Mouse (Mus musculus): Measurements from ENCODE around the gene Polrmt.

Polrmt gene

DNA sequence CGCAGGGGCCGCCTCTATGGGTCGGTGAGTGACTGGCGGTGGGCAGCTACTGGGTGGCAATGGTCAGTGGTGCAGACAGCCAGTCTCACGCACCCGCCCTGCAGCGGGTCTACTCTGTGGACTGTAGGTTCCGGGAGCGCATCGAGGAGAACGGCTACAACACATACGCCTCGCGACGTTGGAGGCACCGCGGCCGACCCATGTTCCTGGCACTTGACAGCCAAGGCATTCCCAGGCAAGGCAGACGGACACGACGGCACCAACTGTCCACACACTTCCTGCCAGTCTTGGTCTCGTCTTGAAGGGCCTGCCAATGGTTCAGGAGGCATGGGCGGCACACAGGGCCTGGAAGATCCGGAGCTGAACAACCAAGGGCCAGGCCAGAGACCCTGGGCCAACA, 10.3 kb upstream of the Polrmt start:
- Histone ChIP-seq H3K4me1 (replicated peaks; ENCODE audit: low read depth, low read length) (peaks cover 51% of the 10 kb centered on the region), H3K27me3 (ENCODE audit: insufficient read depth, low read length) (peaks cover 13% of the 10 kb centered on the region; the same call in 1 of the 2 replicates)
- TF ChIP-seq CTCF (conservative IDR thresholded peaks at IDR 0.05; ENCODE audit: low read length) (no peak), POU5F1 (IDR thresholded peaks at IDR 0.05; ENCODE audit: borderline replicate concordance, low read length) (no peak), NANOG (IDR thresholded peaks at IDR 0.05; ENCODE audit: borderline replicate concordance, low read length) (no peak)

GRCm38 (mm10) chr10:79755854-79756253, 9.5 kb upstream of the Polrmt start:
- TF ChIP-seq CTCF (conservative IDR thresholded peaks at IDR 0.05; ENCODE audit: low read length) (no peak), POU5F1 (IDR thresholded peaks at IDR 0.05; ENCODE audit: borderline replicate concordance, low read length) (no peak), NANOG (IDR thresholded peaks at IDR 0.05; ENCODE audit: borderline replicate concordance, low read length) (no peak; the same call in 1 of the 2 replicates)
- Histone ChIP-seq H3K36me3 (ENCODE audit: insufficient read depth, low read length) (peaks cover 40% of the 10 kb centered on the region), H3K4me3 (replicated peaks; ENCODE audit: low read length) (peak overlapping the region; percentile 77), H3K4me1 (replicated peaks; ENCODE audit: low read depth, low read length) (peaks cover 51% of the 10 kb centered on the region), H3K9me3 (ENCODE audit: low read length) (no peaks in the 10 kb centered on the region), H3K27me3 (ENCODE audit: insufficient read depth, low read length) (peaks cover 13% of the 10 kb centered on the region; the same call in 1 of the 2 replicates)

More for the DNA sequence above, 10.3 kb upstream of the Polrmt start:
- no peaks in the 10 kb centered on the region for H3K9me3 ChIP-seq (ENCODE audit: low read length)
- H3K36me3 ChIP-seq (ENCODE audit: insufficient read depth, low read length) = peaks cover 48% of the 10 kb centered on the region
- H3K4me3 ChIP-seq (replicated peaks; ENCODE audit: low read length) = peak overlapping the region; percentile 70

DNA sequence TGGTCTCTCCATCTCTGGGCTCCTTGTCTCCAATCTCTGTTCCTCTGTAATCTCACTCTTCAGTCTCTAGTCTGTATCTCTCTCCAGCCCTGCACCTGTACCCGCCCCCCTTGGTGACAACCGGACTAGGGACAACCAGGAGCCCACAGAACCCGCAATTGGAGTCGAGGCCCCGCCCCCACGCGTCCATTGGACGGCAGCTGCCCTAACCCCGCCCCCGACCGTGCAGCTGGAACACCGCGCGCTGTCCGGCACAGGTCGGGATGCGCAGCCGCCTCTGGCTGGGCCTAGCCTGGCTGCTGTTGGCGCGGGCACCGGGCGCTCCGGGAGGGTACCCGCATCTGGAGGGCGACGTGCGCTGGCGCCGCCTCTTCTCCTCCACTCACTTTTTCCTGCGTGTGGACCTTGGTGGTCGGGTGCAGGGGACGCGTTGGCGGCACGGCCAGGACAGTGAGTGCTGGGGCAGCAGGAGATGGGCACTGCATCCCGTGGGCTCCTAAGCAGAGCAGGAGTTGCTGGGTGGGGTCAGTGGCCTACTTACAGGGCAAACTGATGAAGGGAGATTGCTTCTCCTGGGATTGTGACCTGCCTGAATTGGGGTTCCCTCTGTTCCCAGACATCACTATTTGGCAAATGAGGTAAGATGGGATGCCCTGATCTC, 8.6 kb upstream of the Polrmt start, which contains the start of gene Fgf22:
Gene Fgf22 (plus strand): TSS at position 221 of the 661 bp plus-strand sequence.
- peaks cover 13% of the 10 kb centered on the region; the same call in 1 of the 2 replicates for H3K27me3 ChIP-seq (ENCODE audit: insufficient read depth, low read length)
- TF ChIP-seq POU5F1 (IDR thresholded peaks at IDR 0.05; ENCODE audit: borderline replicate concordance, low read length) (no peak), CTCF (conservative IDR thresholded peaks at IDR 0.05; ENCODE audit: low read length) (no peak), NANOG (IDR thresholded peaks at IDR 0.05; ENCODE audit: borderline replicate concordance, low read length) (no peak)
- no peaks in the 10 kb centered on the region for H3K9me3 ChIP-seq (ENCODE audit: low read length)
- peak within 1 kb of the TSS; percentile 77 for H3K4me3 ChIP-seq (replicated peaks; ENCODE audit: low read length)
- H3K36me3 ChIP-seq (ENCODE audit: insufficient read depth, low read length) = peaks cover 31% of the 10 kb centered on the region
- H3K4me1 ChIP-seq (replicated peaks; ENCODE audit: low read depth, low read length) = peaks cover 47% of the 10 kb centered on the region

- no peaks in the 10 kb centered on the region for H3K27me3 ChIP-seq (ENCODE audit: insufficient read depth, low read length)
- H3K4me1 ChIP-seq (replicated peaks; ENCODE audit: low read depth, low read length) = peaks cover 48% of the 10 kb centered on the region
- no peaks in the 10 kb centered on the region for H3K9me3 ChIP-seq (ENCODE audit: low read length)
- no peak overlapping the region for H3K4me3 ChIP-seq (replicated peaks; ENCODE audit: low read length)
- TF ChIP-seq NANOG (IDR thresholded peaks at IDR 0.05; ENCODE audit: borderline replicate concordance, low read length) (no peak), POU5F1 (IDR thresholded peaks at IDR 0.05; ENCODE audit: borderline replicate concordance, low read length) (no peak), CTCF (conservative IDR thresholded peaks at IDR 0.05; ENCODE audit: low read length) (no peak)
- peaks cover 18% of the 10 kb centered on the region for H3K36me3 ChIP-seq (ENCODE audit: insufficient read depth, low read length)
Observed at GRCm38 (mm10) chr10:79748496-79748895, 2.1 kb upstream of the Polrmt start.

- no peaks in the 10 kb centered on the region for H3K27me3 ChIP-seq (ENCODE audit: insufficient read depth, low read length)
- H3K9me3 ChIP-seq (ENCODE audit: low read length) = peaks cover 15% of the 10 kb centered on the region
- H3K36me3 ChIP-seq (ENCODE audit: insufficient read depth, low read length) = peaks cover 36% of the 10 kb centered on the region
- H3K4me3 ChIP-seq (replicated peaks; ENCODE audit: low read length) = peak overlapping the region; percentile 89; the same call in 1 of the 2 replicates
- peaks cover 51% of the 10 kb centered on the region for H3K4me1 ChIP-seq (replicated peaks; ENCODE audit: low read depth, low read length)
- no peak for TF ChIP-seq POU5F1 (IDR thresholded peaks at IDR 0.05; ENCODE audit: borderline replicate concordance, low read length)
- TF ChIP-seq NANOG (IDR thresholded peaks at IDR 0.05; ENCODE audit: borderline replicate concordance, low read length) = no peak
- TF ChIP-seq CTCF (conservative IDR thresholded peaks at IDR 0.05; ENCODE audit: low read length) = no peak
Observed at GRCm38 (mm10) chr10:79746774-79747151, 382 bp upstream of the Polrmt start.

- Histone ChIP-seq H3K9me3 (ENCODE audit: low read length) (peaks cover 28% of the 10 kb centered on the region), H3K36me3 (ENCODE audit: insufficient read depth, low read length) (peaks cover 49% of the 10 kb centered on the region)
Observed at GRCm38 (mm10) chr10:79745411-79745810, 970 bp downstream of the Polrmt start.

GRCm38 (mm10) chr10:79743650-79744365, 2.6 kb downstream of the Polrmt start:
- Histone ChIP-seq H3K36me3 (ENCODE audit: insufficient read depth, low read length) (peaks cover 65% of the 10 kb centered on the region), H3K4me1 (replicated peaks; ENCODE audit: low read depth, low read length) (peaks cover 33% of the 10 kb centered on the region), H3K27me3 (ENCODE audit: insufficient read depth, low read length) (no peaks in the 10 kb centered on the region), H3K4me3 (replicated peaks; ENCODE audit: low read length) (no peak overlapping the region), H3K9me3 (ENCODE audit: low read length) (peaks cover 44% of the 10 kb centered on the region)
- no peak for TF ChIP-seq POU5F1 (IDR thresholded peaks at IDR 0.05; ENCODE audit: borderline replicate concordance, low read length)
- no peak for TF ChIP-seq CTCF (conservative IDR thresholded peaks at IDR 0.05; ENCODE audit: low read length)
- TF ChIP-seq NANOG (IDR thresholded peaks at IDR 0.05; ENCODE audit: borderline replicate concordance, low read length) = no peak

More at GRCm38 (mm10) chr10:79745411-79745810, 970 bp downstream of the Polrmt start:
- Histone ChIP-seq H3K4me1 (replicated peaks; ENCODE audit: low read depth, low read length) (peaks cover 44% of the 10 kb centered on the region), H3K4me3 (replicated peaks; ENCODE audit: low read length) (peak overlapping the region; percentile 89), H3K27me3 (ENCODE audit: insufficient read depth, low read length) (no peaks in the 10 kb centered on the region)
- TF ChIP-seq NANOG (IDR thresholded peaks at IDR 0.05; ENCODE audit: borderline replicate concordance, low read length) (no peak), CTCF (conservative IDR thresholded peaks at IDR 0.05; ENCODE audit: low read length) (no peak), POU5F1 (IDR thresholded peaks at IDR 0.05; ENCODE audit: borderline replicate concordance, low read length) (no peak)

- no peak overlapping the region for H3K4me3 ChIP-seq (replicated peaks; ENCODE audit: low read length)
- peaks cover 51% of the 10 kb centered on the region for H3K9me3 ChIP-seq (ENCODE audit: low read length)
- H3K36me3 ChIP-seq (ENCODE audit: insufficient read depth, low read length) = peaks cover 72% of the 10 kb centered on the region
- H3K4me1 ChIP-seq (replicated peaks; ENCODE audit: low read depth, low read length) = peaks cover 28% of the 10 kb centered on the region
- H3K27me3 ChIP-seq (ENCODE audit: insufficient read depth, low read length) = no peaks in the 10 kb centered on the region
- no peak for TF ChIP-seq NANOG (IDR thresholded peaks at IDR 0.05; ENCODE audit: borderline replicate concordance, low read length)
- no peak for TF ChIP-seq POU5F1 (IDR thresholded peaks at IDR 0.05; ENCODE audit: borderline replicate concordance, low read length)
- TF ChIP-seq CTCF (conservative IDR thresholded peaks at IDR 0.05; ENCODE audit: low read length) = no peak
Observed at GRCm38 (mm10) chr10:79743161-79743560, 3.2 kb downstream of the Polrmt start.

Data from E14TG2a.4 (cell line).